Mouse (Mus musculus) cortical plate, adult 2 months (tissue): ENCODE measurements around the gene Dnajb4.

Source experiments
- CTCF ChIP-seq: fragments of 200-500 bp; IDR thresholded peaks from 2 replicates; pipeline ENCODE4 v1.5.1; 2011; ENCODE audit warnings: mild to moderate bottlenecking, control low read depth, low read length; ENCODE audit not compliant: insufficient read depth; ENCODE audit errors: extremely low read depth
- POLR2A ChIP-seq: fragments of 200-500 bp; IDR thresholded peaks from 2 replicates; pipeline ENCODE4 v1.6.1; 2011; ENCODE audit warnings: mild to moderate bottlenecking, low read length, control low read depth; ENCODE audit not compliant: insufficient read depth; ENCODE audit errors: extremely low read depth

DNA sequence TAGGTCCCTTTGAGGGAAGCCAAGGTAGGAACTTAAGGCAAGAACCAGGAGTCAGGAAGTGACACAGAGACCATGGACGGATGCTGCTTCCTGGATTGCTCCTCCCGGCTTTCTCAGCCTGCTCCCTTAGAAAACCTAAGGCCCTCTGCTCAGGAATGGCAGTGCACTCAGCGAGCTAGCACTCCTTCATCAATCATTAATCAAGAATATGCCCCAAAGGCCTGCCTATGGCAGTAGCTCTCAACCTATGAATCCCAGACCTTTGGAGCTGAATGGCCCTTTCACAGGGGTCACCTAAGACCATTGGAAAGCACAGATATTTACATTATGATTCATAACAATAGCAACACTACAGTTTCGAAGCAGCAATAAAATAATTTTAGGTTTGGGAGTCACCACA is 79.1 kb downstream of the Dnajb4 start:
- no peak for TF ChIP-seq CTCF
- no peak for TF ChIP-seq POLR2A
